Comparison of ENCODE assay signal across 24 mouse cellular contexts in genomic region chr19:36601869-36602268, GRCm38 (mm10).
"Had no signal": no experiment of that assay in that cellular context is flagged by ENCODE, and none has a peak within 500 bp of the region (broad histone marks: within the 10 kb centered on the region; RNA-seq: fewer than 3 reads in every experiment).

No protein-coding gene starts in this region.

- H3K4me1 ChIP-seq: heart, embryonic 15.5 days; kidney, embryonic 15.5 days; limb, embryonic 13.5 days; limb, embryonic 15.5 days; liver, embryonic 12.5 days had no signal

- DNase-seq: gastrocnemius, postnatal 14 days; gastrocnemius, postnatal 36 days; heart, adult 11 months; heart, adult 2 months; heart, postnatal 14 days; heart, postnatal 36 days; kidney, adult 11 months; kidney, adult 2 months; kidney, adult 9 months; kidney, postnatal 14 days; kidney, postnatal 36 days; layer of hippocampus, adult 9-11 months; layer of hippocampus, postnatal 36 days; left cerebral cortex, postnatal 4 days had no signal

- H3K36me3 ChIP-seq: kidney, embryonic 15.5 days; limb, embryonic 13.5 days; limb, embryonic 15.5 days; liver, embryonic 12.5 days had no signal

- H3K9ac ChIP-seq: heart, embryonic 13.5 days; heart, embryonic 15.5 days; hindbrain, embryonic 14.5 days; kidney, embryonic 15.5 days; limb, embryonic 13.5 days; limb, embryonic 15.5 days; liver, embryonic 12.5 days had no signal

- ATAC-seq: intestine, embryonic 16.5 days; liver, embryonic 12.5 days had no signal

- H3K4me2 ChIP-seq: heart, embryonic 11.5 days; heart, embryonic 13.5 days; heart, embryonic 15.5 days; hindbrain, embryonic 14.5 days; kidney, embryonic 15.5 days; limb, embryonic 13.5 days; limb, embryonic 15.5 days; liver, embryonic 12.5 days had no signal

- H3K27ac ChIP-seq: heart, adult 2 months; heart, embryonic 13.5 days; heart, embryonic 15.5 days; hindbrain, embryonic 14.5 days; kidney, embryonic 15.5 days; kidney, postnatal 0 days; limb, embryonic 13.5 days; limb, embryonic 15.5 days; liver, embryonic 12.5 days had no signal

- H3K9me3 ChIP-seq: heart, embryonic 13.5 days; heart, embryonic 15.5 days; kidney, embryonic 15.5 days; limb, embryonic 13.5 days; limb, embryonic 15.5 days; liver, embryonic 12.5 days had no signal

- H3K4me3 ChIP-seq: heart, adult 2 months; heart, embryonic 13.5 days; heart, embryonic 15.5 days; kidney, embryonic 15.5 days; limb, embryonic 13.5 days; limb, embryonic 15.5 days; liver, embryonic 12.5 days had no signal

- H3K27me3 ChIP-seq: heart, embryonic 13.5 days; heart, embryonic 15.5 days; kidney, embryonic 15.5 days; limb, embryonic 13.5 days; limb, embryonic 15.5 days; liver, embryonic 12.5 days had no signal
